Mouse (Mus musculus): ENCODE data around the gene Surf4. TPM values are rescaled to one million over a fixed set of nuclear protein-coding genes. Genes with fewer than 3 reads are reported as not detected.
"Not testable (repeated sequence)": the region's sequence is repeated elsewhere in the genome, so short reads cannot be mapped to it uniquely, and the experiment has no call there.

Surf4 gene
- polyA plus RNA-seq, 1 experiment from 2014 or later, result 124 TPM

- not testable (repeated sequence) for H3K4me2 ChIP-seq; H3K27ac ChIP-seq; H3K9me3 ChIP-seq (replicated peaks); H3K27me3 ChIP-seq (replicated peaks); H3K4me1 ChIP-seq; ATAC-seq; H3K4me3 ChIP-seq; H3K9ac ChIP-seq
- 71% methylated on average over 3 of the region's 4 CpGs for WGBS (ENCODE audit: insufficient replicate concordance)
- peaks cover 38% of the 10 kb centered on the region for H3K36me3 ChIP-seq
Observed at GRCm38 (mm10) chr2:26886170-26886569, 47.6 kb downstream of the Surf4 start.

DNA sequence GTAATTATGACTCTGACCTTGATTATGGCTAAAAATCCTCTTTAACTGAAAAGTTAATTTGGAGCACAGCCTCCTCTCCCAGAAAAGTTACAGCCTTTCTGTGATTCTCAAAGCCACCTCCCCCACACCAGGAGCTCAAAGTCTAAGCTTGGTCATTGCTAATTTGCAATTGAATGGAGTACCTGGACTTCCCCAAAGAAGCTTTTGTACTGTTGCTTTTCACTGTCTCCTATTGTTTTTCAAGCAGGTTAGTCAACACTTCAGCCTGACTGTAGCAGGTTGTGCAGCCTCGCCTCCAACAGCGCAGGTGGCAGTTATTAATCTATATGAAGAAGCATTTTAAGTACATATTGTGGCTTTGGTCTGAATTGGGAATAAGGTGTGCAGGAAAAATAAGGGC is 48.2 kb downstream of the Surf4 start:
- not testable (repeated sequence) for H3K27me3 ChIP-seq (replicated peaks)

GRCm38 (mm10) chr2:26878571-26878970 is 55.2 kb downstream of the Surf4 start:
- Histone ChIP-seq H3K4me3 (no peak overlapping the region), H3K27me3 (replicated peaks) (no peaks in the 10 kb centered on the region), H3K27ac (no peak overlapping the region), H3K9ac (no peak overlapping the region), H3K36me3 (no peaks in the 10 kb centered on the region), H3K4me2 (no peak overlapping the region), H3K9me3 (replicated peaks) (no peaks in the 10 kb centered on the region), H3K4me1 (no peaks in the 10 kb centered on the region)
- no peak for ATAC-seq

More for the DNA sequence above, 48.2 kb downstream of the Surf4 start:
- not testable (repeated sequence) for H3K27ac ChIP-seq; H3K9me3 ChIP-seq (replicated peaks); H3K9ac ChIP-seq; H3K4me2 ChIP-seq; ATAC-seq; H3K4me3 ChIP-seq; H3K4me1 ChIP-seq
- peaks cover 32% of the 10 kb centered on the region for H3K36me3 ChIP-seq
- 80% methylated on average over 2 of the region's 2 CpGs for WGBS (ENCODE audit: insufficient replicate concordance)

- Histone ChIP-seq H3K27me3 (replicated peaks) (peaks cover 13% of the 10 kb centered on the region; the same call in 1 of the 2 replicates), H3K9ac (no peak overlapping the region), H3K4me3 (no peak overlapping the region), H3K4me1 (no peaks in the 10 kb centered on the region), H3K9me3 (replicated peaks) (no peaks in the 10 kb centered on the region), H3K36me3 (no peaks in the 10 kb centered on the region), H3K27ac (no peak overlapping the region), H3K4me2 (no peak overlapping the region)
- WGBS (ENCODE audit: insufficient replicate concordance), result 39% methylated on average over 6 of the region's 6 CpGs
- ATAC-seq, result no peak
Observed at GRCm38 (mm10) chr2:26870666-26871065, 63.1 kb downstream of the Surf4 start.

Other genes starting within 250 kb of the Surf4 start
- not detected in 2 replicates for gene Abo, start 68.9 kb downstream of the Surf4 start, polyA plus RNA-seq (2016; fragmentation: Nextera tagmentation; extraction: Ambion mirVana)
- 21.6 and 23.8 TPM in 2 replicates for gene Surf6, start 31.0 kb downstream of the Surf4 start, polyA plus RNA-seq (2016; fragmentation: Nextera tagmentation; extraction: Ambion mirVana)
- 30.0 and 32.1 TPM in 2 replicates for gene Med22, start 23.3 kb downstream of the Surf4 start, polyA plus RNA-seq (2016; fragmentation: Nextera tagmentation; extraction: Ambion mirVana)
- gene Rpl7a, start 23.2 kb downstream of the Surf4 start, polyA plus RNA-seq (2016; fragmentation: Nextera tagmentation; extraction: Ambion mirVana), result 560 and 587 TPM in 2 replicates
- 46.3 and 48.1 TPM in 2 replicates for gene Surf2, start 17.6 kb downstream of the Surf4 start, polyA plus RNA-seq (2016; fragmentation: Nextera tagmentation; extraction: Ambion mirVana)
- gene Surf1, start 17.4 kb downstream of the Surf4 start, polyA plus RNA-seq (2016; fragmentation: Nextera tagmentation; extraction: Ambion mirVana), result 41.6 and 42.5 TPM in 2 replicates
- gene Stkld1, start 119 bp upstream of the Surf4 start, polyA plus RNA-seq (2016; fragmentation: Nextera tagmentation; extraction: Ambion mirVana), result 0.06 and 0.14 TPM in 2 replicates
- gene Rexo4, start 30.5 kb upstream of the Surf4 start, polyA plus RNA-seq (2016; fragmentation: Nextera tagmentation; extraction: Ambion mirVana), result 33.8 and 35.2 TPM in 2 replicates
- gene Adamts13, start 39.5 kb upstream of the Surf4 start, polyA plus RNA-seq (2016; fragmentation: Nextera tagmentation; extraction: Ambion mirVana), result 0.96 and 1.1 TPM in 2 replicates
- 16.5 and 19.1 TPM in 2 replicates for gene Cacfd1, start 76.0 kb upstream of the Surf4 start, polyA plus RNA-seq (2016; fragmentation: Nextera tagmentation; extraction: Ambion mirVana)
- 0.31 and 0.36 TPM in 2 replicates for gene Slc2a6, start 94.1 kb upstream of the Surf4 start, polyA plus RNA-seq (2016; fragmentation: Nextera tagmentation; extraction: Ambion mirVana)
- gene Mymk, start 138.3 kb upstream of the Surf4 start, polyA plus RNA-seq (2016; fragmentation: Nextera tagmentation; extraction: Ambion mirVana), result 0.14 and 0.90 TPM in 2 replicates
- 0.77 and 1.3 TPM in 2 replicates for gene Adamtsl2, start 145.5 kb upstream of the Surf4 start, polyA plus RNA-seq (2016; fragmentation: Nextera tagmentation; extraction: Ambion mirVana)
- 0.08 TPM in 1 of 2 replicates, not detected in the other for gene Fam163b, start 208.6 kb upstream of the Surf4 start, polyA plus RNA-seq (2016; fragmentation: Nextera tagmentation; extraction: Ambion mirVana)
- gene Dbh, start 231.3 kb upstream of the Surf4 start, polyA plus RNA-seq (2016; fragmentation: Nextera tagmentation; extraction: Ambion mirVana), result 0.05 and 0.12 TPM in 2 replicates

Data from liver, embryonic 12.5 days (tissue).